Mouse (Mus musculus) midbrain, embryonic 14.5 days (tissue): ENCODE results near the gene Acadvl. TPM values are rescaled to one million over a fixed set of nuclear protein-coding genes. Genes with fewer than 3 reads are reported as not detected.

ENCODE experiments used
- ATAC-seq: fragments of 200-750 bp; cut with Nextera tagmentation; 2 replicates; pipeline ENCODE4 v1.8.0; 2017; ENCODE audit warnings: moderate number of reproducible peaks, moderate library complexity; ENCODE audit not compliant: low FRiP score, low TSS enrichment
- DNase-seq: peaks from one replicate; pipeline ENCODE4 v3.0.0-alpha.2; 2015
- H3K27ac ChIP-seq: fragments of 300-500 bp; sonication (generic); replicated peaks from 2 replicates; pipeline ENCODE4 v1.5.1; 2014; ENCODE audit warnings: mild to moderate bottlenecking, low read depth, low read length, moderate library complexity
- H3K27me3 ChIP-seq: fragments of 300-500 bp; sonication (generic); 2 replicates; pipeline ENCODE4 v1.6.1; 2014; ENCODE audit warnings: low read length, control low read depth, mixed read lengths; ENCODE audit not compliant: control insufficient read depth, insufficient read depth
- H3K36me3 ChIP-seq: fragments of 300-500 bp; sonication (generic); 2 replicates; pipeline ENCODE4 v1.6.1; 2014; ENCODE audit warnings: low read length, control low read depth; ENCODE audit not compliant: control insufficient read depth, insufficient read depth
- H3K4me1 ChIP-seq: fragments of 300-500 bp; sonication (generic); 2 replicates; pipeline ENCODE4 v1.6.1; 2014; ENCODE audit warnings: mild to moderate bottlenecking, antibody characterized with exemption, low read length, control low read depth; ENCODE audit not compliant: control insufficient read depth, insufficient read depth
- H3K4me2 ChIP-seq: fragments of 300-500 bp; sonication (generic); 2 replicates; pipeline ENCODE4 v1.6.1; 2014; ENCODE audit warnings: mild to moderate bottlenecking, low read length, moderate library complexity
- H3K4me3 ChIP-seq: fragments of 300-500 bp; sonication (generic); replicated peaks from 2 replicates; pipeline ENCODE4 v1.5.1; 2014; ENCODE audit warnings: low read depth, low read length
- H3K9ac ChIP-seq: fragments of 300-500 bp; sonication (generic); replicated peaks from 2 replicates; pipeline ENCODE4 v1.6.1; 2014; ENCODE audit warnings: mild to moderate bottlenecking, low read length, moderate library complexity
- H3K9me3 ChIP-seq: fragments of 300-500 bp; sonication (generic); 2 replicates; pipeline ENCODE4 v1.6.1; 2016; ENCODE audit warnings: low read length, control low read depth, mixed read lengths; ENCODE audit not compliant: control insufficient read depth
- WGBS: fragments of 180-500 bp; shearing (Covaris S2); extraction: QIAGEN DNeasy Blood & Tissue Kit; methylation state at CpG from one replicate; pipeline ENCODE4 v1.1.7; 2014; 5-methylcytosine and 5-hydroxymethylcytosine counted together
- polyA plus RNA-seq: library from polyadenylated mRNA; unstranded; fragments of >200 nt; fragmentation: Nextera tagmentation; extraction: Ambion mirVana; gene quantifications from 2 replicates; pipeline ENCODE4 v1.2.1, GENCODE M21; 2014

Acadvl gene
- polyA plus RNA-seq, 1 experiment from 2014 or later = 49.6 TPM

DNA sequence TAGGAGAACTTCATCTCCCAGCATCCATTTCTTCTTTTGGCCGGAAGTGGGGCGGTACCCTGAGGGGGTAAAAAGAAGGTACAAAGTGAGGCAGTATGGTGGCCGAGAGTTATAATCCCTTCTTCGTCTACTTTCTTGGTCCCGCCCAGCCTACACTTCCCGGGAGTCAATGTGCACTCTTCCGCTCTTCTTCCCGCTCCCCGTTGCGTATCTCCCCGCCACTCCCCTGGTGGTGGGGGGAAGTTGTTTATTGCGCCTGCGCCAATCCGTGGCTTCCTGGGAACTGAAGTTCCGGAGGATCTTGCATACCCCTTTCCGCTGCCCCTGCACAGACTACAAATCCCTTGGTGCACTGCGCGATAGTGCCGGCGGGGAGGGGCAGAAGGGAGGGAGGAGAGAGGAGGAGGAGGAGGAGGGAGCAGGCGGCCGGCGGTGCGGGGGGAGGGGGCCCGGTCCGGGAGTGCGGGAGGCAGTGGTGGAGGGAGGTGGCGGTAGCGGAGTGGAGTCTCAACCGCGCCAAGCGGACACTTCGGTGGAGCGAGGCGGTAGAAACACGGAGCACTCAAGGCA is 19.7 kb downstream of the Acadvl start, which contains the start of gene Phf23:
TSS of gene Phf23 (plus strand) at position 387 of the 570 bp plus-strand sequence.
- peaks cover 20% of the 10 kb centered on the region for H3K4me1 ChIP-seq
- H3K9me3 ChIP-seq = no peaks in the 10 kb centered on the region
- no peaks in the 10 kb centered on the region for H3K27me3 ChIP-seq
- peak within 1 kb of the TSS; percentile 92 for H3K27ac ChIP-seq
- peak within 1 kb of the TSS; percentile 71 for H3K4me2 ChIP-seq
- WGBS = under 1% methylated on average over 36 of the region's 36 CpGs
- peak within 1 kb of the TSS; percentile 83 for H3K9ac ChIP-seq
- DNase-seq (peak; percentile 99), ATAC-seq (peak; percentile 82)
- H3K4me3 ChIP-seq = peak within 1 kb of the TSS; percentile 91
- H3K36me3 ChIP-seq = peaks cover 38% of the 10 kb centered on the region

GRCm38 (mm10) chr11:69994401-69995090 is 20.7 kb downstream of the Acadvl start:
- peak overlapping the region; percentile 71; the same call in 1 of the 2 replicates for H3K4me2 ChIP-seq

GRCm38 (mm10) chr11:69992932-69993331 is 22.3 kb downstream of the Acadvl start:
- Histone ChIP-seq H3K4me1 (peaks cover 15% of the 10 kb centered on the region), H3K4me3 (no peak overlapping the region; the same call in 1 of the 2 replicates), H3K36me3 (peaks cover 42% of the 10 kb centered on the region), H3K4me2 (peak overlapping the region; percentile 87), H3K27me3 (no peaks in the 10 kb centered on the region), H3K27ac (no peak overlapping the region), H3K9ac (no peak overlapping the region), H3K9me3 (no peaks in the 10 kb centered on the region)
- no peak for ATAC-seq
- 88% methylated on average over 3 of the region's 3 CpGs for WGBS
- no peak for DNase-seq

More at GRCm38 (mm10) chr11:69994401-69995090, 20.7 kb downstream of the Acadvl start:
- DNase-seq (no peak), ATAC-seq (no peak)
- Histone ChIP-seq H3K36me3 (peaks cover 41% of the 10 kb centered on the region), H3K9ac (no peak overlapping the region), H3K4me3 (peak overlapping the region; percentile 91; the same call in 1 of the 2 replicates), H3K27ac (no peak overlapping the region), H3K9me3 (no peaks in the 10 kb centered on the region), H3K4me1 (peaks cover 17% of the 10 kb centered on the region), H3K27me3 (no peaks in the 10 kb centered on the region)
- 89% methylated on average over 11 of the region's 11 CpGs for WGBS

GRCm38 (mm10) chr11:69992396-69992795 is 22.8 kb downstream of the Acadvl start:
- Histone ChIP-seq H3K9me3 (no peaks in the 10 kb centered on the region), H3K36me3 (peaks cover 47% of the 10 kb centered on the region), H3K9ac (peak overlapping the region; percentile 82), H3K4me2 (peak overlapping the region; percentile 87), H3K4me1 (peaks cover 10% of the 10 kb centered on the region), H3K27ac (no peak overlapping the region), H3K27me3 (no peaks in the 10 kb centered on the region), H3K4me3 (peak overlapping the region; percentile 79)
- ATAC-seq = no peak
- no peak for DNase-seq
- 89% methylated on average over 10 of the region's 10 CpGs for WGBS

DNA sequence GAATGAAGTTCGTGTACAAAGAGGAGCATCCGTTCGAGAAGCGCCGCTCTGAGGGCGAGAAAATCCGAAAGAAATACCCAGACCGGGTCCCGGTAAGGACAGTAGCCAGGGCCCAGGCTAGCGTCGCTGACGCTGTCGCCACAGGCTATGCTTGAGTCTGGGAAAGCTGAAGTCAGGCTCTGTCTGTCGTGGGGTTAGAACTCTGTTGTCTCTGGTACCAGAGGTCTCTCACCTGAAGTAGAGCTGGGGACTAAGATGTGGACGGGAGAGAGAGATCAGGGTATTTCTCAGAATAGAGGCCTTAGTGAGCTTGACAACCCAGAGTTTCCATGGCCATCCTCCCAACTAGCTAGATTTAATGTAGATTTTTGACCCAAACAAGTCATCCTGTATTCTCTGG is 23.5 kb downstream of the Acadvl start:
- peaks cover 10% of the 10 kb centered on the region for H3K4me1 ChIP-seq
- H3K4me2 ChIP-seq = peak overlapping the region; percentile 87
- peak overlapping the region; percentile 79 for H3K4me3 ChIP-seq
- 0% methylated on average over 15 of the region's 15 CpGs for WGBS
- no peak for ATAC-seq
- peaks cover 54% of the 10 kb centered on the region for H3K36me3 ChIP-seq
- peak overlapping the region; percentile 82 for H3K9ac ChIP-seq
- no peaks in the 10 kb centered on the region for H3K27me3 ChIP-seq
- H3K27ac ChIP-seq = peak overlapping the region; percentile 89
- DNase-seq = no peak
- H3K9me3 ChIP-seq = no peaks in the 10 kb centered on the region

GRCm38 (mm10) chr11:69990850-69991691 is 24.1 kb downstream of the Acadvl start, which contains the start of gene Gabarap:
Gabarap (plus strand) TSS chr11:69991143.
- peaks cover 10% of the 10 kb centered on the region for H3K4me1 ChIP-seq

DNA sequence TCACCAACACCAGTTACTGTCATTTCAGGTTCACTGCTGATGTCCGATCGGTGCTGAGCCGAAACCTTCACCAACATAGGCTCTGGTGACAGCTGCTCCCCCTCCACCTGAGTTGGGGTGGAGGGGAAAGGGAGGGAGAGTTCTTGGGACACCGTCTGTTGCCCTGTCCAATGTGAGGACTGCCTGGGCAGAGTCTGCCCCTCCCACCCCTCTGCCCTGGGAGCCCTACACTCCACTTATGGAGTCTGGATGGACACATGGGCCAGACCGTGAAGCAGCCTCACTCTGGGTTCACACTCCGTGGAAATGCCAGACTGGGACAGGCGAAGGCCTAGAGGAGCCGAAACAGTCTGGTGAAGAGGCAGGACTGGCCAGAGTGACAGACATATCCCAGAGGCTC is 25.3 kb downstream of the Acadvl start:
- Histone ChIP-seq H3K27ac (no peak overlapping the region; the same call in 1 of the 2 replicates), H3K27me3 (no peaks in the 10 kb centered on the region), H3K9ac (no peak overlapping the region), H3K9me3 (no peaks in the 10 kb centered on the region), H3K36me3 (peaks cover 71% of the 10 kb centered on the region), H3K4me3 (no peak overlapping the region), H3K4me2 (no peak overlapping the region), H3K4me1 (peaks cover 10% of the 10 kb centered on the region)
- DNase-seq = no peak
- no peak for ATAC-seq
- WGBS = 92% methylated on average over 8 of the region's 8 CpGs

More at GRCm38 (mm10) chr11:69990850-69991691, 24.1 kb downstream of the Acadvl start, which contains the start of gene Gabarap:
- under 1% methylated on average over 40 of the region's 40 CpGs for WGBS
- Histone ChIP-seq H3K4me2 (peak within 1 kb of the TSS; percentile 87), H3K36me3 (peaks cover 61% of the 10 kb centered on the region), H3K27me3 (no peaks in the 10 kb centered on the region), H3K9ac (peak within 1 kb of the TSS; percentile 82), H3K9me3 (no peaks in the 10 kb centered on the region), H3K4me3 (peak within 1 kb of the TSS; percentile 79), H3K27ac (peak within 1 kb of the TSS; percentile 89)
- ATAC-seq = peak; percentile 74
- DNase-seq = peak; percentile 98

DNA sequence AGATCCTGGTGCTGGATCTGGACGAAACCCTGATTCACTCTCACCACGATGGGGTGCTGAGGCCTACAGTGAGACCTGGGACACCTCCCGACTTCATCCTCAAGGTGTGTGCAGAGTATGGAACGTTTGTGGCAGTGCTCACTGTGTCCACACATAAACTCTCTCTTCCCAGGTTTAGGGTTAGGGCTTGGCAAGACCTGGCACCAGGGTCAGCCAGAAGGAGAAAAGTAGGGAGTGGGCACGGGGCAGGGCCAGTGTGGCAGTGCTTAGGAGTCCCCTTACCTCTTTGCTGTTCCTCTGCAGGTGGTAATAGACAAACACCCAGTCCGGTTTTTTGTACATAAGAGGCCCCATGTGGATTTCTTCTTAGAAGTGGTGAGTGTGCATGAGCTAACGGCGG is 30.8 kb downstream of the Acadvl start:
- Histone ChIP-seq H3K36me3 (peaks cover 59% of the 10 kb centered on the region), H3K27ac (no peak overlapping the region)
- 92% methylated on average over 8 of the region's 8 CpGs for WGBS

More for the DNA sequence above, 30.8 kb downstream of the Acadvl start:
- Histone ChIP-seq H3K9me3 (no peaks in the 10 kb centered on the region), H3K27me3 (no peaks in the 10 kb centered on the region), H3K4me3 (no peak overlapping the region), H3K9ac (no peak overlapping the region), H3K4me2 (no peak overlapping the region), H3K4me1 (peaks cover 25% of the 10 kb centered on the region)
- ATAC-seq (no peak), DNase-seq (no peak)
